Mouse (Mus musculus) MEL (cell line): Measurements from ENCODE around the gene E2f2. TPM values are rescaled to one million over a fixed set of nuclear protein-coding genes. Genes with fewer than 3 reads are reported as not detected.

Experiments
- DNase-seq: peaks from one replicate; pipeline ENCODE4 v3.0.0; 2011; ENCODE audit warnings: low read depth, low spot score
- H3K27ac ChIP-seq: 2 replicates; pipeline ENCODE4 v1.5.1; 2012; ENCODE audit warnings: low read depth, mild to moderate bottlenecking, control low read depth, low read length, moderate library complexity; ENCODE audit not compliant: control insufficient read depth
- H3K27me3 ChIP-seq, 2 experiments: fragments of 150-350 bp in 1 of 2; sonication (generic) in 1 of 2; 2 replicates each; pipeline ENCODE4 v1.6.1; 2012; ENCODE audit warnings: low read length in 2 of 2, mild to moderate bottlenecking in 2 of 2, improper control_type of control experiment in 1 of 2, moderate library complexity in 1 of 2; ENCODE audit not compliant: insufficient read depth in 2 of 2, control insufficient read depth in 1 of 2
- H3K36me3 ChIP-seq, 2 experiments: 2 replicates each; pipeline ENCODE4 v1.6.1; 2012 to 2014; ENCODE audit warnings: low read length in 2 of 2, improper control_type of control experiment in 1 of 2, inconsistent platforms in 1 of 2, mild to moderate bottlenecking in 1 of 2; ENCODE audit not compliant: insufficient read depth in 2 of 2, control insufficient read depth in 1 of 2
- H3K4me1 ChIP-seq, 2 experiments: fragments of 150-350 bp in 1 of 2; sonication (generic) in 1 of 2; 2 replicates each; pipeline ENCODE4 v1.6.1; 2012; ENCODE audit warnings: low read length in 2 of 2, improper control_type of control experiment in 1 of 2, mild to moderate bottlenecking in 1 of 2; ENCODE audit not compliant: insufficient read depth in 2 of 2, control insufficient read depth in 1 of 2
- H3K4me3 ChIP-seq, 2 experiments: fragments of 150-350 bp in 1 of 2; sonication (generic) in 1 of 2; 2 replicates each; pipeline ENCODE4 v1.5.1; 2012; ENCODE audit warnings: low read depth in 2 of 2, low read length in 2 of 2, mild to moderate bottlenecking in 2 of 2, moderate library complexity in 2 of 2, control low read depth in 1 of 2, improper control_type of control experiment in 1 of 2; ENCODE audit not compliant: control insufficient read depth in 1 of 2, insufficient read depth in 1 of 2
- H3K79me2 ChIP-seq: 2 replicates; pipeline ENCODE4 v1.6.1; 2012; ENCODE audit warnings: mild to moderate bottlenecking, low read length, moderate library complexity; ENCODE audit not compliant: control insufficient read depth, poor library complexity, insufficient read depth
- H3K9ac ChIP-seq: 2 replicates; pipeline ENCODE4 v1.6.1; 2012; ENCODE audit warnings: low read depth, mild to moderate bottlenecking, control low read depth, low read length, moderate library complexity; ENCODE audit not compliant: control insufficient read depth, poor library complexity, severe bottlenecking
- H3K9me3 ChIP-seq: fragments of 150-350 bp; sonication (generic); replicated peaks from 2 replicates; pipeline ENCODE4 v1.6.1; 2012; ENCODE audit warnings: mild to moderate bottlenecking, low read length, improper control_type of control experiment, moderate library complexity; ENCODE audit not compliant: insufficient read depth
- BHLHE40 ChIP-seq: IDR thresholded peaks from 2 replicates; pipeline ENCODE4 v1.6.1; 2012; ENCODE audit warnings: low read depth, mild to moderate bottlenecking, inconsistent platforms, low read length, improper control_type of control experiment, borderline replicate concordance
- CHD1 ChIP-seq: IDR thresholded peaks from 2 replicates; pipeline ENCODE4 v1.6.1; 2012; ENCODE audit warnings: low read depth, mild to moderate bottlenecking, inconsistent platforms, low read length, improper control_type of control experiment
- CHD2 ChIP-seq: IDR thresholded peaks from 2 replicates; pipeline ENCODE4 v1.6.1; 2011; ENCODE audit warnings: low read length, improper control_type of control experiment
- CTCF ChIP-seq, 3 experiments: IDR thresholded peaks in 2 of 3; conservative IDR thresholded peaks in 1 of 3; 2 replicates each; pipeline ENCODE4 v1.5.1; 2011 to 2012; ENCODE audit warnings: low read length in 3 of 3, low read depth in 2 of 3, mild to moderate bottlenecking in 2 of 3, improper control_type of control experiment in 1 of 3, inconsistent platforms in 1 of 3, mixed read lengths in 1 of 3, moderate library complexity in 1 of 3; ENCODE audit not compliant: control insufficient read depth in 1 of 3, insufficient read depth in 1 of 3, poor library complexity in 1 of 3, severe bottlenecking in 1 of 3
- E2F4 ChIP-seq: IDR thresholded peaks from 2 replicates; pipeline ENCODE4 v1.6.1; 2011; ENCODE audit warnings: low read depth, low read length, improper control_type of control experiment, borderline replicate concordance
- ELF1 ChIP-seq: IDR thresholded peaks from 2 replicates; pipeline ENCODE4 v1.6.1; 2014; ENCODE audit warnings: low read depth, mild to moderate bottlenecking, inconsistent platforms, low read length, improper control_type of control experiment, moderate library complexity
- EP300 ChIP-seq, 2 experiments: IDR thresholded peaks; 2 replicates each; pipeline ENCODE4 v1.6.1; 2011; ENCODE audit warnings: improper control_type of control experiment in 2 of 2, low read length in 2 of 2, low read depth in 1 of 2, mild to moderate bottlenecking in 1 of 2
- ETS1 ChIP-seq: IDR thresholded peaks from 2 replicates; pipeline ENCODE4 v1.6.1; 2012; ENCODE audit warnings: low read depth, mild to moderate bottlenecking, inconsistent platforms, low read length, improper control_type of control experiment, moderate library complexity
- GABPA ChIP-seq: IDR thresholded peaks from 2 replicates; pipeline ENCODE4 v1.6.1; 2012; ENCODE audit warnings: low read depth, mild to moderate bottlenecking, inconsistent platforms, low read length, improper control_type of control experiment, moderate library complexity
- GATA1 ChIP-seq: IDR thresholded peaks from 2 replicates; pipeline ENCODE4 v1.6.1; 2011; ENCODE audit warnings: low read depth, low read length, improper control_type of control experiment
- HCFC1 ChIP-seq: IDR thresholded peaks from 2 replicates; pipeline ENCODE4 v1.6.1; 2012; ENCODE audit warnings: low read depth, mild to moderate bottlenecking, inconsistent platforms, low read length, improper control_type of control experiment, moderate library complexity
- JUND ChIP-seq: IDR thresholded peaks from 2 replicates; pipeline ENCODE4 v1.6.1; 2011; ENCODE audit warnings: low read depth, mild to moderate bottlenecking, improper control_type of control experiment, low read length
- KAT2A ChIP-seq: conservative IDR thresholded peaks from 2 replicates; pipeline ENCODE4 v1.6.1; 2012; ENCODE audit warnings: low read depth, low read length, improper control_type of control experiment, inconsistent platforms
- MAFK ChIP-seq: IDR thresholded peaks from 2 replicates; pipeline ENCODE4 v1.6.1; 2011; ENCODE audit warnings: low read depth, mild to moderate bottlenecking, low read length, improper control_type of control experiment, borderline replicate concordance
- MAX ChIP-seq: IDR thresholded peaks from 2 replicates; pipeline ENCODE4 v1.6.1; 2011; ENCODE audit warnings: low read length, improper control_type of control experiment
- MAZ ChIP-seq: IDR thresholded peaks from 2 replicates; pipeline ENCODE4 v1.6.1; 2012; ENCODE audit warnings: low read depth, mild to moderate bottlenecking, inconsistent platforms, low read length, improper control_type of control experiment
- MXI1 ChIP-seq: IDR thresholded peaks from 2 replicates; pipeline ENCODE4 v1.6.1; 2011; ENCODE audit warnings: mild to moderate bottlenecking, low read depth, low read length, improper control_type of control experiment
- MYB ChIP-seq: IDR thresholded peaks from 2 replicates; pipeline ENCODE4 v1.6.1; 2011; ENCODE audit warnings: mild to moderate bottlenecking, low read depth, low read length, improper control_type of control experiment
- MYC ChIP-seq: IDR thresholded peaks from 2 replicates; pipeline ENCODE4 v1.6.1; 2011; ENCODE audit warnings: low read depth, mild to moderate bottlenecking, low read length, improper control_type of control experiment, moderate library complexity
- NELFE ChIP-seq: IDR thresholded peaks from 2 replicates; pipeline ENCODE4 v1.6.1; 2011; ENCODE audit warnings: low read depth, low read length, improper control_type of control experiment
- NRF1 ChIP-seq: IDR thresholded peaks from 2 replicates; pipeline ENCODE4 v1.6.1; 2014; ENCODE audit warnings: low read depth, mild to moderate bottlenecking, inconsistent platforms, low read length, improper control_type of control experiment, moderate library complexity; ENCODE audit not compliant: poor library complexity, insufficient read depth, severe bottlenecking
- POLR2A ChIP-seq, 2 experiments: IDR thresholded peaks; 2 replicates each; pipeline ENCODE4 v1.6.1; 2011 to 2012; ENCODE audit warnings: low read length in 2 of 2, mild to moderate bottlenecking in 2 of 2, control low read depth in 1 of 2, improper control_type of control experiment in 1 of 2, low read depth in 1 of 2, moderate library complexity in 1 of 2; ENCODE audit not compliant: control insufficient read depth in 1 of 2, insufficient read depth in 1 of 2, poor library complexity in 1 of 2
- POLR2AphosphoS2 ChIP-seq: IDR thresholded peaks from 2 replicates; pipeline ENCODE4 v1.6.1; 2011; ENCODE audit warnings: low read length, improper control_type of control experiment
- POLR2AphosphoS5 ChIP-seq: IDR thresholded peaks from 2 replicates; pipeline ENCODE4 v1.6.1; 2012; ENCODE audit warnings: low read depth, borderline replicate concordance, mild to moderate bottlenecking, inconsistent platforms, low read length, moderate library complexity, mixed read lengths
- RAD21 ChIP-seq: IDR thresholded peaks from 2 replicates; pipeline ENCODE4 v1.6.1; 2011; ENCODE audit warnings: mild to moderate bottlenecking, low read depth, low read length, improper control_type of control experiment
- RCOR1 ChIP-seq: IDR thresholded peaks from 2 replicates; pipeline ENCODE4 v1.6.1; 2012; ENCODE audit warnings: low read depth, mild to moderate bottlenecking, inconsistent platforms, low read length, improper control_type of control experiment
- SIN3A ChIP-seq: IDR thresholded peaks from 2 replicates; pipeline ENCODE4 v1.6.1; 2012; ENCODE audit warnings: low read length, improper control_type of control experiment, inconsistent platforms
- SMC3 ChIP-seq: IDR thresholded peaks from 2 replicates; pipeline ENCODE4 v1.6.1; 2011; ENCODE audit warnings: low read depth, low read length, improper control_type of control experiment
- TAL1 ChIP-seq: IDR thresholded peaks from 2 replicates; pipeline ENCODE4 v1.6.1; 2012; ENCODE audit warnings: mild to moderate bottlenecking, inconsistent platforms, low read length, moderate library complexity, mixed read lengths
- TBP ChIP-seq: IDR thresholded peaks from 2 replicates; pipeline ENCODE4 v1.8.0; 2011; ENCODE audit warnings: low read depth, low read length, improper control_type of control experiment
- UBTF ChIP-seq: IDR thresholded peaks from 2 replicates; pipeline ENCODE4 v1.6.1; 2012; ENCODE audit warnings: low read depth, mild to moderate bottlenecking, inconsistent platforms, low read length, improper control_type of control experiment, moderate library complexity, borderline replicate concordance; ENCODE audit not compliant: insufficient read depth
- USF1 ChIP-seq: IDR thresholded peaks from 2 replicates; pipeline ENCODE4 v1.6.1; 2014; ENCODE audit warnings: low read depth, mild to moderate bottlenecking, inconsistent platforms, low read length, improper control_type of control experiment, moderate library complexity
- USF2 ChIP-seq, 2 experiments: IDR thresholded peaks; 2 replicates each; pipeline ENCODE4 v1.6.1; 2011 to 2012; ENCODE audit warnings: improper control_type of control experiment in 2 of 2, low read length in 2 of 2, borderline replicate concordance in 1 of 2, inconsistent platforms in 1 of 2, low read depth in 1 of 2, mild to moderate bottlenecking in 1 of 2; ENCODE audit not compliant: insufficient read depth in 1 of 2
- ZC3H11A ChIP-seq: IDR thresholded peaks from 2 replicates; pipeline ENCODE4 v1.6.1; 2012; ENCODE audit warnings: low read depth, mild to moderate bottlenecking, inconsistent platforms, low read length, improper control_type of control experiment
- ZKSCAN1 ChIP-seq: IDR thresholded peaks from 2 replicates; pipeline ENCODE4 v1.6.1; 2012; ENCODE audit warnings: low read depth, mild to moderate bottlenecking, inconsistent platforms, low read length, improper control_type of control experiment, moderate library complexity
- ZMIZ1 ChIP-seq: IDR thresholded peaks from 2 replicates; pipeline ENCODE4 v1.6.1; 2012; ENCODE audit warnings: low read depth, mild to moderate bottlenecking, inconsistent platforms, low read length, improper control_type of control experiment, moderate library complexity
- polyA plus RNA-seq, 2 experiments: library from polyadenylated mRNA; stranded (reverse) in 1 of 2; unstranded in 1 of 2; fragments of >175 nt in 1 of 2; fragments of >200 nt in 1 of 2; gene quantifications; 2 replicates each; pipeline versions ENCODE4 v1.2.1 to v1.2.4; 2012; ENCODE audit warnings: low replicate concordance in 2 of 2, low read depth in 1 of 2; ENCODE audit not compliant: insufficient read length in 2 of 2, insufficient read depth in 1 of 2, missing spikeins in 1 of 2
- total RNA-seq: library from RNA; depleted of rRNA; stranded (reverse); fragments of 300-350 nt; gene quantifications from 2 replicates; pipeline ENCODE4 v1.2.3, GENCODE M21; 2012

The E2f2 gene
- total and polyA plus RNA-seq, 3 experiments = 11.2 to 25.4 TPM; not detected in 1

DNA sequence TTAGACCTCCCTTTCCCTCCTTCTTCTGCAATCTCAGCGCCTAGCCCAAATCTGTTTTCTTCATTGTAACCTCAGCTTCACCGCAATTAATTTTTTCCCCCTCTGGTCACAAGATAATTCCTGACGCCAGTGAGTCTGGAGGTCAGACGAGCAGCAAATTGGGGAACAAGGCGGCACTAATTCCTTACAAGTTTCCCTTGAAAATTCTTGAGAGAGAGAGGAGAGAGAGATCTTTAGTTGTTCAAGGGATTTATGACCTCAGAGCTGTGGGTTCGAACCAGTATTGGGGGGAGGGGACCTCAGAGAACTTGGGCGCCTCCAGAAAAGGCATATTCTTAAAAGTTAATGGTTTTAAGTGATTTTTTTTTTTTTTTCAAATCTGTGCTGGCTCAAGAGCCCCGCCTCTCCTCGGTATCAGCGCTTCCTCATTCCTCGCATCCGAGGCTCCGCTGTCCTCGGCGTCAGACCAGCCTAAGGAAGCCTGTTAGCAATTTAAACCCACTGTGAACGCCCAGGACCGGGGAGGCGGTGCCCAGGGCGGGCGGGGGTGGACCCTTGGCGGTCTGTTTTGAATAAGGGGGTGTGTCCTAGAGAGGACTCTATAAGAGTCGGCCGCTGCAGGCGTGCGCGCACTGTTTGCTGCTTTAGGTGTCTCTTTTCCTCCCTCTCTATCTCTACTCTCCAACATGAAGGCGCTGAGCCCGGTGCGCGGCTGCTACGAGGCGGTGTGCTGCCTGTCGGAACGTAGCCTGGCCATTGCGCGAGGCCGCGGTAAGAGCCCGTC lies 28.8 kb upstream of the E2f2 start, which contains the start of gene Id3:
Gene Id3, plus strand, starts transcription at position 305 of the 784 bp plus-strand sequence.
- DNase-seq = peak; percentile 96
- Histone ChIP-seq H3K9me3 (no peaks in the 10 kb centered on the region), H3K27me3 (peaks cover 5 to 8% of the 10 kb centered on the region in 2 experiments), H3K79me2 (no peaks in the 10 kb centered on the region), H3K4me1 (peaks cover 2 to 12% of the 10 kb centered on the region in 2 experiments; a peak in 3 of 4 replicates), H3K36me3 (peaks cover 0 to 8% of the 10 kb centered on the region in 2 experiments; a peak in 1 of 4 replicates), H3K4me3 (peak within 1 kb of the TSS; percentile 23 to 34; a peak in 3 of 4 replicates), H3K27ac (no peak within 1 kb of the TSS), H3K9ac (peak within 1 kb of the TSS; percentile 34)
- TF ChIP-seq ZMIZ1 (no peak), POLR2AphosphoS2 (no peak), TAL1 (no peak), KAT2A (no peak), RCOR1 (peak; percentile 97), POLR2A (IDR thresholded peaks at IDR 0.05; ENCODE audit: control insufficient read depth in 1 of 2, insufficient read depth in 1 of 2, low read depth in 1 of 2, low read length in 2 of 2, poor library complexity in 1 of 2) (peak in 1 of 2 experiments; percentile 86; a peak in 2 of 4 replicates), MAZ (no peak), NRF1 (0 out of 2 replicates have a peak, but pooled peaks have one; percentile 21), TBP (peak; percentile 97), GABPA (no peak), JUND (no peak), ZKSCAN1 (no peak), NELFE (peak; percentile 30; the same call in 1 of the 2 replicates), BHLHE40 (no peak), SMC3 (no peak), GATA1 (no peak), MAFK (no peak), SIN3A (no peak; the same call in 1 of the 2 replicates), MYB (no peak), POLR2AphosphoS5 (no peak), EP300 (IDR thresholded peaks at IDR 0.05; ENCODE audit: low read depth in 1 of 2, low read length in 2 of 2) (0 out of 4 replicates have a peak, but pooled peaks of 1 of the 2 experiments have one; percentile 15), CTCF (IDR thresholded peaks at IDR 0.05 in 2 of 3, conservative IDR thresholded peaks at IDR 0.05 in 1 of 3; ENCODE audit: control insufficient read depth in 1 of 3, insufficient read depth in 1 of 3, low read depth in 2 of 3, low read length in 3 of 3, poor library complexity in 1 of 3, severe bottlenecking in 1 of 3) (no peak), MAX (peak; percentile 42; the same call in 1 of the 2 replicates), MYC (no peak), CHD2 (no peak), USF2 (IDR thresholded peaks at IDR 0.05; ENCODE audit: borderline replicate concordance in 1 of 2, insufficient read depth in 1 of 2, low read depth in 1 of 2, low read length in 2 of 2) (no peak), HCFC1 (no peak), UBTF (no peak), RAD21 (no peak), E2F4 (no peak), ELF1 (peak; percentile 72), MXI1 (peak; percentile 64), CHD1 (no peak), ZC3H11A (no peak), ETS1 (no peak), USF1 (no peak)
